Mouse (Mus musculus) cerebellum, adult 8-10 months (tissue): ENCODE measurements at regions not wholly inside any gene's neighbourhood (a gene's known extent, or its start where the extent isn't known, plus 50 kb on each side); places are given as distances from the start of the nearest gene placed in this dataset.
A peak's percentile ranks its signal among the peaks of the same experiment; 100 is the strongest.

ENCODE experiments used
- DNase-seq: peaks from one replicate; pipeline ENCODE4 v3.0.0; 2022

DNA sequence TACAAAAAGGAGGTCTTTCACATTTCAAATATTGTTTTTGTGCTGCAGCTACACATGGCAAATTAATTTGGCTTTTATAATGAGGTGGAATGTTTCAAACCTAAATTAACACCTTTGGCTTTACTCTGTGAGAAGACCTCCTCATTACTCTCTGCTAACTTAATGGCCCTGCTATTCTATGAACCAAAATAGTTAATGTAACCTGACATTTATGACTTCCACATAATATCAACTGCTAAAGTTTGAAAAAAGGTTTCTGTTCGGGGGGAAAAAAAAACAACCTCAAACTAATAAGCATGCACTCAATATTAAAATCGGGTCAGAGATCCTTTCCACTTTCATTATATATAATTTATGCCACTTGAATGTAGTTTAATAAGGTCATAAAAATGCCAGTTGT lies 197.2 kb upstream of the Cep162 start:
- DNase-seq = no peak

DNA sequence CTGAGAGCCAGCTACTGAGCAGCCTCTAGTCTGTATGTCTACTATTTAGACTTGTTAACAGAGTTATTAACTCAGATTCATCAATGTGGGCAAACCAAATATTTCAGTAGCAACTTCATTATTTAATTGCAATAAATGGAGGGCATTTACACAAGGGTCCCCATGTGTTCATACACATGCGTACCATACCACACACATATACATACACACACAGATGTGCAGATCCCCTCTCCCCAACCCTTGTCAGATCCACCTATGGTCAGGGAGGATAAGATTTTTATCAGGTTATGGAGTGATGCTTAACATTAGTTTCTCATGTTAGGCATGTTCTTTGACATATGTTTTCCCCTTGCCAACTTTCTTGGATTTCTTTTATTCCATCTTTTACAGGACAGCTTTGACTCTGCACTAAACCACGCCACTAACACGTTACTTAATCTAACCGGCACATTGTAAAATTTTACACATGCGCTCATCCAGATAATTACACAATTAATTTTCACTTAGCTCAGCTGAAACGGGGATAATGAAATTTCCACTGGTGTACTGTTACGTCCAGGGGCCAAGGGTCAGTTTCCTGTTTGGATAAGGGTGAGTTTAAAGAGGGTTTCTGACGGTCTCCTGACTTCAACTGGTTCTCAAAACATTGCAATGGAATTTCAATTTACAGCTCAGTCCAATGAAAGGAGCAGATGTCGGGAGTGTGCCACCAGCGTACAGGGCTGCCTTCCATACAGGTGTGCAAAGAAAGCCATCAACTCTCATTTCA lies 188.3 kb upstream of the Cep162 start:
- DNase-seq = no peak

DNA sequence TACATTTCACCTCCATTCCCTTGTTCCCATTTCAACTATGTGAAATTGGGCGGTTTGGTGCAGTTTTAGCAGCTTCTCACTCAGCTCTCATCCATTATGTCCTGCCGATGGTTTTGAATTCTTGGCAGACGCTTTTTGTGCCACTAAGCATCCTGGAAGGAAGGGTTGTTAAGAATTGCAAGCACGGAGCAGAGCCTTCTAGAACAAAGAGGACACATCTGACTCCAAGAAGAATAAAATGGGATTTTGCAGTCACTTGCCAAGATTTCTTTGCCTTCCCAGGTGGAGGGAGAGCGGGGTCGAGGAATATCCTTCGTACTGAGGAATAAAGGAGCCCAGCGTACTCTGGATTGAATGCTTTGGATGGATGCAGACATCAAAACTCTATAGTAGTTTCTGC lies 176.7 kb upstream of the Cep162 start:
- no peak for DNase-seq

DNA sequence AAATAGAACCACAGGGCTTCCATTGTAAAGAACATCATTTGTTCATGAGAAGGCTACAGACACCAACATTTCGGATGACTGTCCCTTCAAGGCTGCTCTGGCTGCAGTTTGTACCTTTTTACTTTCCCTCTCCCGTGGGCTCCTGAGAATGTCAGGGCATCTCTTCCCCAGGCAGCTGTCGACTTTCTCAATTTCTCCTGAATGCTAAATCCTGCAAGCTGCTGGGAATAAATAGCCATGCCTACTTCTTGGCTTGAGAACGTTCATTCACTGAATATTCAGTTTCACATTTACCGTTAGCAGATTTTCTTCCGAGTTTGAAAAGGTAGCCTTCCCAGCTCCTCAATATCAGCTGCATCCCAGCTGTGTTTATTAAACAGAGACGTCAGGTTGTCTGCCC lies 176.2 kb upstream of the Cep162 start:
- no peak for DNase-seq

DNA sequence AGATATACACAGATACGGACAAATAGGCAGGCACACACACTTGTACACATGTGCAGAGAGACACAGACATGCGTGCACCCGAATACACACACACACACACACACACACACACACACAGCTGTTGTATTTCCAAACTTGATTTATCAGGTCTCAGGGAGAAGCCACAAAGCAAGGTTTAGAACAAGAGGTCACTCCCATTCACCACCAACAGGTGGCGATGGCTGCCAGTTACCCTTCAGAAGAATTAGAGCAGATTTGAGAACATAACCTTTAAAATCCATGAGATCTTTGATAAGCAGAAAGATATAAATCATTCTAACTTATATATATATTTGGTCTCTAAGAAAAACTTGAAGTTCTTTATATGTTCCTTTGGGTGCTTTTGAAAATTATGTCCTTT lies 169.9 kb upstream of the Cep162 start:
- no peak for DNase-seq

DNA sequence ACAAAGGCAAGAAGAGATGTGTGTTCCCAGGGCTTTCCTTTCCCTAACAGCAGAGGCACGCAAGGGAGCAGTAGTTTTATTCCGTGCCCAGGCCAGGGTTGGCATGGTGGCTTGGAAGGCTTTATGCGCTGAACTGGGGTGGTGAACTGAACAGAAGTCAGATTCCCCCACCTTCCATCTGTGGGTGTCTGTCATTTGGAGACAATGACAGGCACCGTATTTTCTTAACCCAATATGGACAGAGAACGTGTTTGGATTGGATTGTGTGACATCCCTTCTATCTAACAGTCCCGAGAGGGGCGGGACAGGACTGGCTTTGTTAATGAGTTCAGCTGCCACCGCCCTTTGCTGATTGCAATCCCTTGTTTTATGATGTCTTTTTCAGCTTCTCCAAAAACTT lies 165.8 kb upstream of the Cep162 start:
- no peak for DNase-seq

DNA sequence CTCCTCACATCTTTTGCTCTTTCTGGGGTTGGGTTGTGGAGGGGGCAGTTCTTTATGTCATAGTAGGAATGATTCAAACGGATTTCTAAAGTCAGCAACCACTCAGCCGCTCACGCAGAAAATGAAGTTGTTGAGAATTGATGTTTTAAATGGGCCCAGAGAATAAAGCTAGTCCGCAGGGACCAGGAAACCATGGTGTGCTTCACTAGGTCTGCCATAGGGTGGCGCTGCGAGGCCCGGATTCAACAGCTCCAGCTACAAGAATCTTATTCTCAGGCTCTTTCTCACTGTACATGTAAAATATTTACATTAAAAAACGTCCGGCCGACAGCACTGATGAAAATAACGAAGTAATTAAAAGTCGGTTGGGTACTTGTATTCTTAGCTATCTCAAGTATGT lies 164.0 kb upstream of the Cep162 start:
- peak; percentile 6 for DNase-seq

DNA sequence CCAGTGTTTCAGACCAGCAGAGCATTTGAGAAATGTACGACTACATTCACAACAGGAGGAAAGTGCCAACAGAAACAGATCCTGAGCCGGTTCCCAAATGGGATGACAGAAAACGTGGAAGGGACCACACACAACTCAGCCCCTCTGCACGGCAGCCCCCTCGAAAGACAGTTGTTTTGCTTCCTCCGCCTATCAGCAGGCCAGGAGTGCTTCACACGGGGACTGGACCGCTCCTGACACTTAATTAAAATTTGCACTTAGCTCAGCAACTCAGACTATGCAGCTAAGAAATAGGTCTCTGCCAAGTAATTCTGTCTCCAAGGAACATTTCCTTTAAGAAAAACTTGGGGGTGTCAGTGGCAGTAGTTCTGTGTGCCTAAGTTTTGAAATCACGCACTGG lies 157.6 kb upstream of the Cep162 start:
- no peak for DNase-seq

DNA sequence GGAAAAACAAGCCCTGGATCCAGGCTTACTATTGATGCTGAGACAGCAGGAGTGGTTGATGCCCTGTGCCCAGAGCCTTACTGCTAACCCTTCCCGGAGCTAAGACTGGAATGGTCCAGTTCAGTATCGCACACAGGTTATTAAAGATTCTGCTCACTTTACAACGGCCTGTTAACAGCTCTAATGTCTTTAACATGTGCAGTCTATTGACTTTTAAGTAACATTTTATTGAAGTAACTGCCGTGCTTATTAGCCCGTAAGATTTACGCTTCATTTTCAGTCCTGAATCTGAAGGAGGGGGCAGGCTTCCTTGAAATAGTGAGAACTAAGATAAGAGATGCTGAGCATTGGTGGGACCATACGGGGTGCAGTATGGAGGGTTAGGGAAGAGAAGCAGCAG lies 155.7 kb upstream of the Cep162 start:
- no peak for DNase-seq

DNA sequence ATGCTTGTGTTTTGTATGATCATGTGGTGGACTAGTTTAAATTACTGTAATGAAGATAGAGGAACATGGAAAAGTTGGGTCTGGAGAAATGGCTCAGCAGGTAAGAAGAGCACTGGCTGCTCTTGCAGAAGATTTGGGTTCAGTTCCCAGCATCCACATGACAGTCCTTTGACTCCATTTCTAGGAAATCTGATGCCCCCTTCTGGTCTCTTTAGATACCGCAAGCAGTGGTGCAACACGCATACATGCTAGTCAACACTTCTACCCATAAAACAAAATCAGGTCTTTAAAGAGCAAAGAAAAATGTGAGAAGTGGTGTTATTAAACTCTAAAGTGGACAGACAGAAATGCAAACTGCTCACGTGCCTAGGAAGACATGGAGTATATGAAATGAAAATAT lies 154.4 kb upstream of the Cep162 start:
- DNase-seq = no peak

DNA sequence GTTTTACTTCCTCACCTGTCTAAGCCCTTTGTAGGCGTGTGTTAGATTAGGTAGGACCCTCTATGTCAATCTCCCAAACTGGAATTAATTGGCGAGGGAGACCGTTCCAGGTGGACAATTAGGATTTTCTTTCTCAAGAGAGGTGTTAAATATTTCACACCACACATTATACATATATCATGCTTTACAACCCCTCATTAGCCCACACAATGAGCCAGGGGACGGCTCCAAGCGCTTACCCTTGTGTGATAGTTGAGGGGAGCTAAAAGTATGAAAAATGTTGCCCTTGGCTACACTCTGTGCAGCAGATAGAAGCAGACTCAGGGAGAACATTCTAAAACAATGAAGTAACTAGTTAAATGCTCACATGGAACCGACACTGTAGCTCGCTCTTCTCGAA lies 153.5 kb upstream of the Cep162 start:
- DNase-seq = no peak

DNA sequence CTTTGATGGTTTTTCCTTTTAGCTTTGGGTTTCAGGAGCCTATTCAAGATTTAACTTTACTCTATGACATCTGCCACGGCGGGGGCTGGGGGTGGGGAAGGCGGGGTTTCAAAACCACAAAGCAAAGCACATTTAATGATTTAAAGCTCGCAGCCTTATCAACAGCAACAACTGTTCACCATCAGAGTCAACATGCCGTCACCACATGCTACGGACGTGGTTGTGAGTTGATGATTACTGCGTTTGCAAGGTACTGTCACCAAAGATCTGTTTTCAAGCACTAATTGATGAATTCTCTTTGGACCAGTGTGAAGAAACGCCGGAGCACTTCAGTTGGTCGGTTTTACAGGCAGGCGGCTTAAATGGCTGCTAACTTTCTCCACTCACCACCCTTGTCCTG lies 151.1 kb upstream of the Cep162 start:
- DNase-seq = no peak

DNA sequence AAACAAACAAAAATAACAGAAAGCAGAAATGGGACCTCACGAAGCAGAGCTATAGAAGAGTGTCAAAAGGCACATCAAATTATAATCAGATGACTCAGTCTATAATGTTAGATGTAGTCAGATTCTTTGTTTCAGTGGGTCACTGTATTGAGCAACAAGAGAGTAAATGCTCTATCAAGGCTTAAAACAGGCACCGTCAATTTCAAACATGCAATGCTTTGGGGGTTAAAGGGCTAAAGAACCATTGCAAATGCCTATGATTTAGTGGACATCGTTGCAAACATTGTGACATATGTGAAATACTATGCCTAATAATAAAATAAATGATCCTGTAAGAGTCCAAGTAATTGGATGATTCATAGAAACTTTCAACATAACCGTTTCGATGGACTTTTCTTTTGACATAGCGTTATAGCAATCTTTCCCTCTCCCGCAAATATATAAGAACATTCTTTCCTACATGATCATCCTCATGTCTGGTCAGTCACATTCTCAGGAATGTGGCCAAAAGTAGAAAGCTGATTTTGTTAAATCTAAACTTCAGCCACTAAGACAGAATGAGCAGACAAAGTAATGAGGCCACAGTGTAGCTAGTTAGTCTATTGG lies 149.9 kb upstream of the Cep162 start:
- no peak for DNase-seq

DNA sequence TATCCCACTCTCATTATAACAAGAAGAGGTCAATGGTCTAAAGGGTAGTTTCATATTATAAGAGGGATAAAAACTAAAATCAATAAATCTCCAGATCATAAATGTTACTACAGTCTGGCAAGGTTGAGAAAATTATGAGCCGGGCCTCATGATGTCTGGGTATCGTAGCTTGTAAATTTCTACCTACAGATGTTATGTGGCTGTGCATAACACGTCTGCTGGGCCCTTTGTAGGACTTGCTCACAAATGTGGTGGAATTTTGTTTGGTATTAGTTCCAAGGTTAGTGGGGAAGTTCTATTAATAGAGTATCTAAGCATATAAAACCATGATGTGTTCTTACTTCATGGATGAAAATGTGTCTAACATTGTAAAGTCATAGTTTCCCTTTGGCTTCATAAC lies 146.7 kb upstream of the Cep162 start:
- no peak for DNase-seq

DNA sequence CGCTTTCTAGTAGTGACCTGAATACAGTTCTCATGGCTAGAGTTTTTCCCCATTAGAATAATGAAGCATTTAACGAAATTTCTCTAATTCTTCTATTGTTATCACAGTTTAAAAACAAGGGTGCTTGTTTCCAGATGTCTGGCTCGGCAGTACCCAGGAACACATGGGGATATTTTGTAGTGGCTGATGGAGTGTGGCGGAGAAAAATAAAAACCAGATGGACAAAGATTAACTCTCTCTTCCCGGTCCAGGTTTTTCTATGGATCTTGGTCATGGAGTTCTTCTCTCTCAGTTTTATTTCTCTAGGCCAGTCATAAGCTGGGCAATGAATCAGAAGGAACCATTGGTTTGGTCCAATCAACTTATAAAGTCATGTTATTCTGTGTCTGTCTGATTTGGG lies 132.2 kb upstream of the Cep162 start:
- DNase-seq = no peak

DNA sequence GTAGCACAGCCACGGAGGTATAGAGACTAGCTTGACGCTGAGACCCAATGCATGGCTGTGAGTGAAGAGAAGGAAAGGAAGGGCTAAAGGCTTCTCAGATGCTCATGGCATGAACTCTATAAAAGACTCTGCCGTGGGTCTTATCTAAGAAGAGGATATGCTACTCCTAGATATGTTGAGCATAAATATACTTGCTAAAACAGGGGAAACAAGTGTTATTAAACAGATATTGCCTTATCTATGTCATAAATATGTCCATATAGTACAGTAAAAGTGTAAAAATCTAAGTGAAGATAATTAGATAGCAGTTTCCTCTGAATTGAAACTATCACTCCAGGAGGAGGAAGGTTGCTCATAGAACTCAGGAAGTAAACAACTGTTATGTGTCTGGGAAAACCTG lies 128.2 kb upstream of the Cep162 start:
- no peak for DNase-seq

DNA sequence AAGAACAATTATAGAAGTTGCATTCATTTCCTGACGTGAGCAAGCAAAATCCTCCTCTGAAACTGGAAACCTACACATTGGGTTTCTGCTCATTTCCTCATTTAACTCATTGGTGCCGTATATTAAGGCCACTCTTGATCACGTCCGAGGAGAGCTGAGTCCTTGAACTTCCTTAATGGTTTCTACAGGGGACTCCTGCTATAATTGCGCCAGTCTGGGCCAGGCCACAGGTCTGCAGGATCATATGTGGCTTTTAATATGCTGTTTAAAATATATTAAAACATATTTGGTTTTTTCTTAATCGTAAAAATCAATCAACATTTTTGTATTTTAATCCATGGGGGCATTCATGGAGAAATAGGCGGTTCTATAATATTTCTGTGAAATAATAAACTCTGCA lies 122.6 kb upstream of the Cep162 start:
- DNase-seq = no peak

DNA sequence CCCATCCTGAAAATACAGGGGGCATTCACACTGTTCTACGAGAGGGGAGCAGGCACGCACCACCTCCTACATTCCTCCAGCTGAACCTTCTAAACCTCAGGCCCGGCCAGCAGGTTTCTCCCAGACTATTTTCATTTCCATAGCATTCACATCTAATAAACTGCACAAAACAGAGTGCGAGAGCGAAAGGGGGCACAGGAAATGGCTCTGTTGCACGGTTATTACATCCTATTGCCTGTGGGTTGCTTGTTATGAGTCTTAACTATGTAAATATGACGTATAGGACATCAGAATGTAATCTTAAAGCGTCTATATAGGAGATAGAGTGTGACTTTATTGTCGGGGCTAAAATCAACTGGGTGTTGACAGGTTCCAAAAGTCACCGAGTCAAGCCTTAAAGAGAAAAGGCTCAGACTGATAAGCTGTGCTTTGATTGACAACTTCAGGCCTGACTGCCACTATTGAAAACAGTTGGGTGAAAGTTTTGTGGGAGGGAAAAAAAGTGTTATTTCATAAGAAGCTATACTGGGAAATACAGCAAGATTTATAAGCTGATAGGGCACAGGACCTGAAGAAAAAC lies 121.5 kb upstream of the Cep162 start:
- DNase-seq = no peak

DNA sequence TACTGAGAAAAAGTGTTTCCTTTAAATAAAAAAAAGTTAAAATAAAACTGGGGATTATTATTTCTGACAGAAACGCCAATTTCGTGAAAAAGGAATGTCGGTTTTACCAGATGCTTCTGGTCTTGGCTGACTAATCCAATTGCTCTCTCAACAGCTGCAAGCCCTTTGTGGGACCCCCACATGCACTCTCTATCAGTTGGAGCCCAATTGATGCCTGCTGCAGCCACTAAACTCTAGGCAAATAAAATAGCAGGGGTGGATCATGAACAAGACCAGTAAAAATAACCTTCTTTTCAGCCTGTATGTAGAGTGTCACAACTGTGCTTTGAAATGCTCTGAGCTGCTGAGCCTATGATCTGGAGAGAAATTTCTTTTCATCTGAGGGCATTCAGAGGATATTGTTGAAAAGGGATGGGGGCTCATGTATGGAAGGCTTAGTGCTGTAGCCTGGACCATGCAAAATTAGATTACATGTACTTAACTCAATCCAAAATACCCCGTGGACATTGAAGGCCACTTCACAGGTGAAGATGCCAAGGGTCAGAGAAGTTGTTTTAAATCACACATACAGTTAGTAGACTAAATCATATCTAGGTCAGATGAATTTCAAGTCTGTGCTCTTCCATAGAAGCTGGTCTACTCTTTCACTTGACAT lies 117.0 kb upstream of the Cep162 start:
- no peak for DNase-seq

DNA sequence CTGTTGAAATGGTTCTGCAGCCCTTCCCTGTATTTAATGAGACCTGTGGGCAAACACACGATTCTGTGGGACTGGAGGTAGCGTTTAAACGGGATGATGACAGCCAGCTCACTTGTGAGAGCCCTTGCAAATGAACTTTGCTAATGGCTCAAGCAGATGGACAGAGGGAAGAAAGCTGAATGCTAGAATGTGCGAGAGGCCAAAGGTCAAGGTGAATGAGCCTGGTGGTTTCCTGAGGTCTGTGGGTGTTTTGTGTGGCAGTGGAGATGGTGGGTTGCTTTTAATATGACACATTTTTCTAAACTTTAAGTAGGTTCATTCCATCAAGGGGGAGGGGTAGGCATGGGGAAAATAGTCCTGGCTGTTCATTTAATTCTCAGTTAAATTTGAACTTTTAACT lies 113.7 kb upstream of the Cep162 start:
- no peak for DNase-seq

DNA sequence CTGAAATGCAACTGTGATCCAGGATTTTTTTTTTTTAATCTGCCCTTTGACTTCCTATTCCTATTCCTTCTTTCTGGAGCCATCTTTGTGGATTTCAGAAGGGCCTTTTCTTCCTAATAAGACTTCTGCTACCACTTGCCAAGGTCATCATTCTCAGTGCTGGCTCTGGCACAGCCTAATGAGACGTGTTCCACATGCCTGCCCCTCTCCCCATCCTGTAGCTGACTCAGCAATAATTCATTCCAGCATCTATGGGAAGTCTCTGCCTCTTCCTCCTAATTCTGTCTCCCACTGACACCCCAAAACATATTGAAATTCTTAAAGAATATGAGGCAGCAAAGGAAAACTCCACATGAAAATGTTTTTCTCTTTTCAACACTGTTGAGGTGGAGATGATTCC lies 91.7 kb upstream of the Cep162 start:
- DNase-seq = no peak

DNA sequence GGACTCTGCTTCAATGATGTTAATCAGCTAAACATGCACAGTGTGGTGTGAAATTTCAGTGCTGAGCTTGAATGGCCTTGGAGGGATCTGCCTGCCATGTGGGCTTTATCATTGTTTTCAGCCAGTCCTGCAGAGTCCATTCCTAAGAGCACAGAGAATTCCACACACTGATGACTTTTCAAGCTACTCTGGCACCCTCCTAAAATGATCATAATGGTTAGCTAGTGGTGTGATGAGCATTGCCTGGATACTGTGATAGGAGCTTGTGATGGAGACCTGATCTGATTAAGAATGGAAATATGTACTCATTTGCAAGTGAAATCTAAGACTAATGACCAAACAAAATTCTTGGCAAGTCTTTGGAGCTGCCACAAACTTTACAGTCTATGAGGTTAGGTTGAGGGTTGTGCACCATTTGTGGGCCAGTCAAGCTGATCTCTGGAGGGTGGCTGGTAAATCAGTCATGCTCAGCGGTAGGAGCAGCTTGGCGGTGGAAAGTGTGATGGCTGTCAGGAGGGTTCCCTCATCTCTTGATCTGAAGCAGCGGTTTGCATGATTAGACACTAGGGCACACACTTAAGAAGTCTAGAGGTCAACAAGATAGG lies 91.0 kb upstream of the Cep162 start:
- no peak for DNase-seq

DNA sequence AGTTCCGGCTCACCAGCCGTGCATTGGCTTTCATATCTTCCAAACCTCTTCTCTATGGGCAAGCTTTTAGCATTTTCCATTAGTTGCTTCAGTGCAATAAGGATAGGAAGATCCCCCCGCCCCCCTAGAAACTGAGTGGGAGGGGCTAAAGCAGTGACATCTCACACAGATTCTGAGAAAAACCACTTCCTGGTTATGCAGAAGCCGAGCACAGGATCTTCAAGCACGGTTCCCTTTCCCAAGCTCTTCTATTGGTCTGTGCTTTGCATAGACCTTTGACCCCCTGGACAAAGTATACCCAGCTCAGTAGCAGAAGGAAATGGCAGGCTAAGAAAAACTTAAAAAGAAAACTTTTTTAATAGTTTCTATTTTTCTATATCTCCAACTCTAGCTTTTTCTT lies 86.1 kb upstream of the Cep162 start:
- DNase-seq = no peak
